Mouse (Mus musculus): ENCODE results near the gene Foxl1. TPM values are rescaled to one million over a fixed set of nuclear protein-coding genes. Genes with fewer than 3 reads are reported as not detected.

Foxl1 gene
- total RNA-seq (2012; rRNA removed) (0.12 and 0.13 TPM in 2 replicates), polyA plus RNA-seq (2012; ENCODE audit: insufficient read depth in 1 of 2, insufficient read length in 2 of 2, low read depth in 1 of 2, low replicate concordance in 2 of 2, missing spikeins in 1 of 2) (under 1 TPM in 1 of 2 experiments, not detected in 1; 0.07 TPM)

GRCm38 (mm10) chr8:121127756-121128375, at the start of gene Foxl1:
TSS of gene Foxl1 (plus strand) at chr8:121127940.
- Histone ChIP-seq H3K9me3 (replicated peaks; ENCODE audit: insufficient read depth, low read length) (no peaks in the 10 kb centered on the region), H3K27me3 (ENCODE audit: control insufficient read depth in 1 of 2, insufficient read depth in 2 of 2, low read length in 2 of 2) (no peaks in the 10 kb centered on the region), H3K36me3 (ENCODE audit: control insufficient read depth in 1 of 2, insufficient read depth in 2 of 2, low read length in 2 of 2) (no peaks in the 10 kb centered on the region), H3K79me2 (ENCODE audit: control insufficient read depth, insufficient read depth, low read length, poor library complexity) (no peaks in the 10 kb centered on the region; the same call in none of the 2 replicates), H3K27ac (ENCODE audit: control insufficient read depth, low read depth, low read length) (no peak within 1 kb of the TSS), H3K9ac (ENCODE audit: control insufficient read depth, low read depth, low read length, poor library complexity, severe bottlenecking) (no peak within 1 kb of the TSS), H3K4me3 (ENCODE audit: control insufficient read depth in 1 of 2, insufficient read depth in 1 of 2, low read depth in 2 of 2, low read length in 2 of 2) (no peak within 1 kb of the TSS), H3K4me1 (ENCODE audit: control insufficient read depth in 1 of 2, insufficient read depth in 2 of 2, low read length in 2 of 2) (no peaks in the 10 kb centered on the region; a peak in 1 of 4 replicates)
- DNase-seq (ENCODE audit: low read depth, low spot score), result no peak
- TF ChIP-seq NELFE (IDR thresholded peaks at IDR 0.05; ENCODE audit: low read depth, low read length), result no peak
- TF ChIP-seq TCF12 (IDR thresholded peaks at IDR 0.05; ENCODE audit: low read depth, low read length), result no peak
- no peak for TF ChIP-seq NRF1 (IDR thresholded peaks at IDR 0.05; ENCODE audit: insufficient read depth, low read depth, low read length, poor library complexity, severe bottlenecking)
- no peak for TF ChIP-seq BHLHE40 (IDR thresholded peaks at IDR 0.05; ENCODE audit: borderline replicate concordance, low read depth, low read length)
- TF ChIP-seq ZNF384 (IDR thresholded peaks at IDR 0.05; ENCODE audit: low read depth, low read length), result no peak
- TF ChIP-seq POLR2AphosphoS5 (IDR thresholded peaks at IDR 0.05; ENCODE audit: borderline replicate concordance, low read depth, low read length), result no peak
- no peak for TF ChIP-seq ZMIZ1 (IDR thresholded peaks at IDR 0.05; ENCODE audit: low read depth, low read length)
- TF ChIP-seq MXI1 (IDR thresholded peaks at IDR 0.05; ENCODE audit: low read depth, low read length), result no peak
- TF ChIP-seq ELF1 (IDR thresholded peaks at IDR 0.05; ENCODE audit: low read depth, low read length), result no peak
- TF ChIP-seq MAX (IDR thresholded peaks at IDR 0.05; ENCODE audit: low read length), result no peak
- no peak for TF ChIP-seq MEF2A (IDR thresholded peaks at IDR 0.05; ENCODE audit: extremely low read depth, insufficient replicate concordance, low read depth, low read length, poor library complexity, severe bottlenecking)
- TF ChIP-seq RAD21 (IDR thresholded peaks at IDR 0.05; ENCODE audit: low read depth, low read length), result no peak
- TF ChIP-seq KAT2A (conservative IDR thresholded peaks at IDR 0.05; ENCODE audit: low read depth, low read length), result no peak
- no peak for TF ChIP-seq JUND (IDR thresholded peaks at IDR 0.05; ENCODE audit: low read depth, low read length)
- no peak for TF ChIP-seq GABPA (IDR thresholded peaks at IDR 0.05; ENCODE audit: low read depth, low read length)

GRCm38 (mm10) chr8:121078721-121079120, 49.0 kb upstream of the Foxl1 start:
- DNase-seq (ENCODE audit: low read depth, low spot score), result no peak
- Histone ChIP-seq H3K4me1 (ENCODE audit: control insufficient read depth in 1 of 2, insufficient read depth in 2 of 2, low read length in 2 of 2) (no peaks in the 10 kb centered on the region), H3K9me3 (replicated peaks; ENCODE audit: insufficient read depth, low read length) (no peaks in the 10 kb centered on the region), H3K9ac (ENCODE audit: control insufficient read depth, low read depth, low read length, poor library complexity, severe bottlenecking) (no peak overlapping the region), H3K36me3 (ENCODE audit: control insufficient read depth in 1 of 2, insufficient read depth in 2 of 2, low read length in 2 of 2) (no peaks in the 10 kb centered on the region), H3K4me3 (ENCODE audit: control insufficient read depth in 1 of 2, insufficient read depth in 1 of 2, low read depth in 2 of 2, low read length in 2 of 2) (no peak overlapping the region), H3K79me2 (ENCODE audit: control insufficient read depth, insufficient read depth, low read length, poor library complexity) (no peaks in the 10 kb centered on the region), H3K27me3 (ENCODE audit: control insufficient read depth in 1 of 2, insufficient read depth in 2 of 2, low read length in 2 of 2) (no peaks in the 10 kb centered on the region), H3K27ac (ENCODE audit: control insufficient read depth, low read depth, low read length) (no peak overlapping the region)
- no peak for TF ChIP-seq CHD2 (IDR thresholded peaks at IDR 0.05; ENCODE audit: low read length)
- TF ChIP-seq MXI1 (IDR thresholded peaks at IDR 0.05; ENCODE audit: low read depth, low read length), result no peak
- no peak for TF ChIP-seq USF2 (IDR thresholded peaks at IDR 0.05; ENCODE audit: borderline replicate concordance in 1 of 2, insufficient read depth in 1 of 2, low read depth in 1 of 2, low read length in 2 of 2)
- TF ChIP-seq POLR2AphosphoS5 (IDR thresholded peaks at IDR 0.05; ENCODE audit: borderline replicate concordance, low read depth, low read length), result no peak
- TF ChIP-seq NELFE (IDR thresholded peaks at IDR 0.05; ENCODE audit: low read depth, low read length), result no peak
- TF ChIP-seq KAT2A (conservative IDR thresholded peaks at IDR 0.05; ENCODE audit: low read depth, low read length), result no peak
- no peak for TF ChIP-seq SIN3A (IDR thresholded peaks at IDR 0.05; ENCODE audit: low read length)
- TF ChIP-seq MYC (IDR thresholded peaks at IDR 0.05; ENCODE audit: low read depth, low read length), result no peak
- no peak for TF ChIP-seq ELF1 (IDR thresholded peaks at IDR 0.05; ENCODE audit: low read depth, low read length)
- no peak for TF ChIP-seq MEF2A (IDR thresholded peaks at IDR 0.05; ENCODE audit: extremely low read depth, insufficient replicate concordance, low read depth, low read length, poor library complexity, severe bottlenecking)

Measured in MEL (cell line).